Mouse (Mus musculus) G1E-ER4 (cell line): ENCODE data around the gene Plekho2. TPM values are rescaled to one million over a fixed set of nuclear protein-coding genes. Genes with fewer than 3 reads are reported as not detected.

Experiments used
- GATA1 ChIP-seq: IDR thresholded peaks from one replicate; pipeline ENCODE4 v1.8.0; 2012; ENCODE audit warnings: low read length, inconsistent platforms
- polyA plus RNA-seq: library from polyadenylated mRNA; stranded (reverse); fragments of >175 nt; gene quantifications from 2 replicates; pipeline ENCODE4 v1.2.3, GENCODE M21; 2012

Gene Plekho2
- polyA plus RNA-seq, 1 experiment: 17.8 TPM

GRCm38 (mm10) chr9:65547844-65548243 is 32.0 kb downstream of the Plekho2 start:
- no peak for TF ChIP-seq GATA1

GRCm38 (mm10) chr9:65547111-65547510 is 32.7 kb downstream of the Plekho2 start:
- no peak for TF ChIP-seq GATA1

GRCm38 (mm10) chr9:65546413-65546695 is 33.5 kb downstream of the Plekho2 start:
- TF ChIP-seq GATA1: no peak

- TF ChIP-seq GATA1: no peak
Measured at GRCm38 (mm10) chr9:65545635-65546412, 34.0 kb downstream of the Plekho2 start.

GRCm38 (mm10) chr9:65542111-65542524 is 37.7 kb downstream of the Plekho2 start:
- peak; percentile 52 for TF ChIP-seq GATA1

DNA sequence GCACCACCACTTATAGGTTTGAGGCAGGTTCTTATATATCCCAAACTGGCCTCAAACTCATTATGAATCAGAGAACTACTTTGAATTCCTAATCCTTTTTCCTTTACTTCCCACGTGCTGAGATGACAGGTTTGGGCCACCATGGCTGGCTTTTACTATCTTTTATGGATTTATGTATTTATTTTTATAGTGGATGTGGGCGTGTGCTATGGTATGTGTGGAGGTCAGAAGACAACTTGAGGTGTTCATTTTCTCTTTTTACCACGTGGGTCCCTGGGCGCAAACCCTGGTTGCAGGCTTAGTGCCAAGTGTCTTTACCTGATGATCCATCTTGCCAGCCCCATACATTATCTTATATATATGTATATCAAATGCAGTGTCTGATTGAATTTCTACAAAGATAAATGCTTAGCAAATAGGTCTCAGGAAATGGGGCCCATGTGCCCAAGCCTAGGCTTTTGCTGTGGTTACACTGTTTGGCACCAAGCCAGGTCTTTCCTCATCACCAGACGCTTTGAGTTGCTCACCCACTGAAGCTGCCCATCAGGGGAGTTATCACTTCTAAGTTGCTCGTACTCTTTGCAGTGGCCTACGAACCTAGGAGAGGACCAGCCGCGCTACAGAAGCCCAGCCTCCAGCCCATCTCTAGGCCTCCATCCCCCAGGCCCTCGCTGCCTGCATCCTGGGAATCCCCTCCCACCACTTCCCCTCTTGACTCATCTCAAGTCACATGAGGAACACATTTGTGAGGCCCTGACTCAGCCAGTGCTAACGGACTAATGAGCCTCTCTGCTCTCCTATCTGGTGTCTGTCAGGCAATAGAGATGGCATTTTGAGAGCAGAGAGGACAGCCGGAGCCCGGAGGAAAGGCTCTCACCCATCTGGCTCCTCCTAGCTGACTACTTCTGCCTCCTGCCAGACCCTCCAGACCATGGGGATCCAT is 38.4 kb downstream of the Plekho2 start:
- TF ChIP-seq GATA1: no peak

DNA sequence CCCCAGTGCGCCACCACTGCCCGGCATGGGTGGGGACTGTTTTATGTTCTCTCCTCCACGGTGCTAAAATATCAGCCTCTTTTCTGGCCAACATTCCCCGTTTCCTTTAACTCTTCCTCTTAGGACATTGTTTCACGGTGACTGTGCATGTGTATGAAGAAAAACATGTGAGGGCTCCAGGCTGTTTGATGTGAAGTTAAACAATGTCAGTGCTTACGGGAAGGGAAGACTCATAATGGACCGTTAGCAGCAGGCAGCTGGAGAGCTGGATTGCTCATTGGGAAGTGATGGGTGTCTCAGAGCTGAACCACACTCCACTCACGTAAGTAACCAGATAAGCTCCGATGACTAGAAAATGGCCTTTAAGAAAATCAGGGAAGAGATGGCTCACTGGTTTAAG is 40.1 kb downstream of the Plekho2 start:
- no peak for TF ChIP-seq GATA1

DNA sequence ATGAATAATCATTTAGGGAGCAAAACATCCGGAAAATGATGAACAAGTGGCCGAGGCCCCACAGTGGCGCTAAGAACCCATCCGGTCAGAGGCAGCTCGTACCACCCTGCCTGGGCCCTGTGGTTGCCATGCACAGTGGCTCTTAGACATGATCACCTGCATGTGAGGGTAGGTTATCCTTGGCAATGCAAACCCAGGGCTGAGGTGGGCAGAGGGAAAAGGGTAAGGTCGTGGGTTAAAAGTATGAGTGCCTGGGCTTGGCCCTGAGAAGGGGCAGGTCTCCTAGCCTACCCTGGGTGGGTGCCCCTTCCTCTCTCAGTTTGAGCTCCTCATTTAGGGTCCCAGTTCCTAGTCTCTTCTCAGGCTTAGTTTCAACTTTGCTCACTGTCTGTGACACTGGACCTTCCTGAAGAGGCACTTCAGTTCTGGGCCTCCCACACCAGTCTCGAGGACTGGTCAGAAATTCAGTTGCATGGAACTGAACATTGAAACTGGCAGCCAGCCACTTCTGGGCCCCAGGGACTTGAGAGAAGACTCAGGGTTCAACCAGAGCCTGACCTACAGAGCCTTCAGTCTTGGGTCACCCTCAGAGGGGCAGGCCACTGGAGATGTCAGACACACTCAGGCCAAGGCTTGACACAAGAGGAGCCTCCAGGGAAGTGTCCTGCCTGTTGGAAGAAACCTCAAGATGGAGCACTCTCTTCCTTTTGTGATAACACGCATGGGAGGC is 41.8 kb downstream of the Plekho2 start:
- TF ChIP-seq GATA1: no peak

GRCm38 (mm10) chr9:65536491-65536890 is 43.3 kb downstream of the Plekho2 start:
- TF ChIP-seq GATA1: no peak

GRCm38 (mm10) chr9:65535789-65536469 is 43.9 kb downstream of the Plekho2 start:
- no peak for TF ChIP-seq GATA1

DNA sequence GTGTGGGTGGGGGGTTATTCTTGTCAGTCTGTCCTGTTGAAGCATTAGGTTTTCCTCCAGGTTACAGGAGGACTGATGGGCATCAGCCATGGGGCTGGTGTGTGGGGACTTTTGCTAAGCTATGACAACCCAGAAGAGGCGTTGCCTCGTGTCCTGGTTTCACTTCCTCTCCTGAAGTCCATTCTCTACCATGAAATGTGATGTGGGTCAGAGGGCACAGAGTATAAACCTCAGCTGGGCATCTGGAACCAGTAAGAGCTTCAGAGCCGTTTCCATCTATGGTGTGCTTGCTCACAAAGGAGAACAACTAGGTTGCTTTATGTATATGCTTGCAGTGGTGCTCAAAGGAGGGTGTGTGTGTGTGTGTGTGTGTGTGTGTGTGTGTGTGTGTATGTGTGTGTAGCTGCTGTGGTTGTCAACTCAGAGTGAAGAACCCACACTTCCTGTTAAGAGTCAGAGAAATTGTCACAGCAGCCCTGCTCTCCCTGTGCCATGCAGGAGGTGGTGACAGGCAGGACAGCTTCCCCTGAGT is 44.6 kb downstream of the Plekho2 start:
- no peak for TF ChIP-seq GATA1

- no peak for TF ChIP-seq GATA1
Measured at GRCm38 (mm10) chr9:65534111-65534510, 45.7 kb downstream of the Plekho2 start.

DNA sequence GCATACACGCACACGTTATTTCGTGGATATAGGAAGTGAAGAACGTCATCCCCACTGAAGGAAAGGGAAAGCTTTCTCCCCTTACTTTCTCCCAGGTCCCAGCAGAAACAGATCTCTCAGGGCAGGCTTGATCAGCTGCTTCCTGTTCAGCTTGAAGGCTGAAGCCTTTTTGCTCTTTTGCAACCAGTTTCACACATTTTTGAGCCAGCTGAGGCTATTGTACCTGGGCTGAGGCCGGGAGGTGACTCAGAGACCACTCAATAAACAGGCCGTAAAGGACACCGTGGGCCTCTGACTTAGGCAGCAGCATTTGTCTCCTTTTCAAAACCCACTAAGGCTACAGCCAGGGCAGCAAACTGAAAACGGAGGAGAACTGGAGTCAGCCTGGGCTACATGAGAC is 46.9 kb downstream of the Plekho2 start:
- TF ChIP-seq GATA1: no peak

GRCm38 (mm10) chr9:65531283-65531682 is 48.6 kb downstream of the Plekho2 start:
- no peak for TF ChIP-seq GATA1

DNA sequence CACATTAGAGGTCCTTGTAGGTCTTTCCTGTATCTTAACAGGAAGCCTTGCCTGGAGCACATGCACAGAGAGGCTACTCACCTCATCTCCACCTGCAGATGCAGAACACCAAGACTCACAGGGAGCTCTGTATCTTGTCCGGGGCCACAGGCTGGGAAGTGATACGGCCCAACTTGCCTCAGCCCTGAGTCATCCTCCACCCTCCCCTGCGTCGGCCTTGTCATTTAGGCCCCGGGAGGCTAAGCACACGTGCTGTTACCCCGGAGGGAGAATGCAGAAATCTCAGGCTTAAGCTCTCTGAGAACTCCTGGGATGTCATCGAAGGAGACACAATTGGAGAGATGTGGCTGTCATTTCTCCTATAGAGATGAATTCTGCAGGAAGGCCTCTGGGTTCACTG is 50.2 kb downstream of the Plekho2 start:
- no peak for TF ChIP-seq GATA1

DNA sequence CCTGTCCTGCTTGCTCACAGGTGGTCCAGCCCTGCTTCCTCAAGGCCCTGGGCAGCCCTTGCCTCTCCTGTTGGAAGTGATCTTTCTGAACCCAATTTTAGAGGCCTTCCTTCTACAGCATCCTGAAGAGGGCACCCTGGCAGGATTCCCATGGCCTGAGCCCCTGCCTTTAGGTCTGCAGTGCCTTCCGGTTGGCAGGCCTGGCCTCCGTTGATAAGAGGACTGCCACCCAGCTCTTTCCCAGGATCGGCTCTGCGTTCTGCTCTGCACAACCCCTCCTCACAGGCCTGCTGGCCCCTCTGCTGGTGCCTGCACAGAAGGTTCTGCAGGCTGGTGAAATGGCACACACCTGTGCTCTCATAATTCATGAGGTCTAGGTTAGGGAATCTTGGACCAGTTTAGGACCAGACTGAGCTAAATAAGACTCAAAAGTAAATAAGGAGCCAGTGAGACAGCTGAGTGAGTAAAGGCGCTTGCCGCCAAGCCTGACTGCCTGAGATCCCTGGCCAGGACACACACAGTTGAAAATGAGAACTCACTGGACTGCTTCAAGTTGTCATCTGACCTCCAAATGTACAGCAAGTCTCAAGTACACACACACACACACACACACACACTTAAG is 51.3 kb downstream of the Plekho2 start:
- TF ChIP-seq GATA1: no peak
